In genomic region chrX:164445601-164446000, GRCm38 (mm10) we compare ENCODE assay signal across 24 mouse cellular contexts. TPM values are rescaled to one million over a fixed set of nuclear protein-coding genes. Genes with fewer than 3 reads are reported as not detected.
DNase-seq lines count a peak whose midpoint lies in the region; ATAC-seq and TF ChIP-seq lines count a peak whose summit lies in the region.
"Had no signal": no experiment of that assay in that cellular context is flagged by ENCODE, and none has a peak within 500 bp of the region (broad histone marks: within the 10 kb centered on the region; RNA-seq: fewer than 3 reads in every experiment).

No protein-coding gene starts in this region.

- no peak for TF ChIP-seq EP300 in liver, postnatal 0 days (IDR thresholded peaks at IDR 0.05; ENCODE audit: low read depth)
- TF ChIP-seq EP300 in lung, postnatal 0 days (IDR thresholded peaks at IDR 0.05), result no peak
- TF ChIP-seq EP300 in MEL (IDR thresholded peaks at IDR 0.05; ENCODE audit: low read depth in 1 of 2, low read length in 2 of 2), result no peak

- TF ChIP-seq POLR2A in liver, adult 2 months (IDR thresholded peaks at IDR 0.05; ENCODE audit: extremely low read depth, insufficient read depth, low read length), result no peak
- TF ChIP-seq POLR2A in MEL (IDR thresholded peaks at IDR 0.05; ENCODE audit: control insufficient read depth in 1 of 2, insufficient read depth in 1 of 2, low read depth in 1 of 2, low read length in 2 of 2, poor library complexity in 1 of 2) (no peak), myocyte (IDR thresholded peaks at IDR 0.05; ENCODE audit: insufficient read length, low read depth) (no peak)

- TF ChIP-seq RAD21 in MEL (IDR thresholded peaks at IDR 0.05; ENCODE audit: low read depth, low read length), result no peak

- DNase-seq in liver, adult 2 months (ENCODE audit: extremely low read depth, low read depth, low spot score), result peak; percentile 68
- DNase-seq in liver, postnatal 0 days, result no peak
- DNase-seq in lung, postnatal 0 days (ENCODE audit: low spot score), result peak; percentile 45
- DNase-seq in lung, postnatal 10 days, result no peak
- peak; percentile 61 for DNase-seq in MEL (ENCODE audit: low read depth, low spot score)
- DNase-seq in midbrain, embryonic 14.5 days, result no peak
- DNase-seq: adrenal gland, adult 2 months; adrenal gland, adult 8-10 months; adrenal gland, postnatal 10 days; adrenal gland, postnatal 25 days; cerebellum, adult 11 months; cerebellum, adult 11-12 months; cerebellum, adult 18-20 months had no signal

- no peaks in the 10 kb centered on the region for H3K36me3 ChIP-seq in liver, adult 2 months (ENCODE audit: control insufficient read depth, insufficient read depth, low read length)
- no peaks in the 10 kb centered on the region for H3K36me3 ChIP-seq in liver, postnatal 0 days (replicated peaks; ENCODE audit: insufficient read depth, low read length)
- H3K36me3 ChIP-seq in lung, postnatal 0 days (ENCODE audit: insufficient read depth, low read length), result no peaks in the 10 kb centered on the region
- H3K36me3 ChIP-seq in MEL (ENCODE audit: control insufficient read depth in 1 of 2, insufficient read depth in 2 of 2, low read length in 2 of 2) (peaks cover 0 to 39% of the 10 kb centered on the region in 2 experiments; a peak in 2 of 4 replicates), myocyte (ENCODE audit: control insufficient read depth, insufficient read depth) (no peaks in the 10 kb centered on the region)
- no peaks in the 10 kb centered on the region for H3K36me3 ChIP-seq in midbrain, embryonic 15.5 days (replicated peaks)
- H3K36me3 ChIP-seq in midbrain, embryonic 14.5 days (ENCODE audit: control insufficient read depth, insufficient read depth, low read length), result no peaks in the 10 kb centered on the region
- H3K36me3 ChIP-seq: G1E had no signal

- no peak for ATAC-seq in liver, postnatal 0 days
- no peak; the same call in 1 of the 2 replicates for ATAC-seq in lung, postnatal 0 days
- no peak for ATAC-seq in midbrain, embryonic 15.5 days (replicated peaks)
- ATAC-seq in midbrain, embryonic 14.5 days (ENCODE audit: low FRiP score, low TSS enrichment), result no peak
- ATAC-seq: activated CD4-positive, CD25-positive, alpha-beta regulatory T cell, adult 4 months; CD4-positive, CD25-positive, alpha-beta regulatory T cell, adult 4 months had no signal

- no peak overlapping the region for H3ac ChIP-seq in myocyte (ENCODE audit: control insufficient read depth, insufficient read length)

- H3K9ac ChIP-seq in liver, adult 2 months (ENCODE audit: low read depth, low read length), result no peak overlapping the region
- no peak overlapping the region for H3K9ac ChIP-seq in liver, postnatal 0 days (replicated peaks)
- H3K9ac ChIP-seq in lung, postnatal 0 days (replicated peaks; ENCODE audit: low read depth), result no peak overlapping the region
- peak overlapping the region; percentile 78 for H3K9ac ChIP-seq in MEL (ENCODE audit: control insufficient read depth, low read depth, low read length, poor library complexity, severe bottlenecking)
- H3K9ac ChIP-seq in midbrain, embryonic 15.5 days, result no peak overlapping the region
- H3K9ac ChIP-seq in midbrain, embryonic 14.5 days (replicated peaks; ENCODE audit: low read length), result no peak overlapping the region

- no peaks in the 10 kb centered on the region for H3K9me3 ChIP-seq in liver, postnatal 0 days (ENCODE audit: low read length)
- H3K9me3 ChIP-seq in lung, postnatal 0 days (ENCODE audit: low read length), result no peaks in the 10 kb centered on the region
- H3K9me3 ChIP-seq in MEL (replicated peaks; ENCODE audit: insufficient read depth, low read length), result no peaks in the 10 kb centered on the region
- no peaks in the 10 kb centered on the region for H3K9me3 ChIP-seq in midbrain, embryonic 15.5 days
- no peaks in the 10 kb centered on the region for H3K9me3 ChIP-seq in midbrain, embryonic 14.5 days (ENCODE audit: control insufficient read depth, low read length)
- H3K9me3 ChIP-seq: G1E had no signal

- H3K27ac ChIP-seq in liver, adult 2 months (replicated peaks; ENCODE audit: insufficient read depth, low read depth, low read length), result no peak overlapping the region
- no peak overlapping the region for H3K27ac ChIP-seq in liver, postnatal 0 days (ENCODE audit: low read depth)
- peak overlapping the region; percentile 4; the same call in 1 of the 2 replicates for H3K27ac ChIP-seq in lung, postnatal 0 days (ENCODE audit: low read length)
- H3K27ac ChIP-seq in MEL (ENCODE audit: control insufficient read depth, low read depth, low read length), result peak overlapping the region; percentile 98
- H3K27ac ChIP-seq in midbrain, embryonic 15.5 days, result no peak overlapping the region
- H3K27ac ChIP-seq in midbrain, embryonic 14.5 days (replicated peaks; ENCODE audit: low read depth, low read length), result no peak overlapping the region

- 37% methylated on average over 12 of the region's 12 CpGs for WGBS in liver, adult 2 months
- 75% methylated on average over 12 of the region's 12 CpGs for WGBS in liver, postnatal 0 days (ENCODE audit: insufficient replicate concordance)
- 44% methylated on average over 12 of the region's 12 CpGs for WGBS in lung, postnatal 0 days
- WGBS in midbrain, embryonic 15.5 days, result 85% methylated on average over 12 of the region's 12 CpGs
- 90% methylated on average over 12 of the region's 12 CpGs for WGBS in midbrain, embryonic 14.5 days

- no peak for TF ChIP-seq CTCF in liver, adult 2 months (IDR thresholded peaks at IDR 0.05; ENCODE audit: low read depth, low read length)
- no peak for TF ChIP-seq CTCF in liver, postnatal 0 days (IDR thresholded peaks at IDR 0.05; ENCODE audit: low read depth)
- TF ChIP-seq CTCF in lung, postnatal 0 days (IDR thresholded peaks at IDR 0.05), result no peak
- no peak for TF ChIP-seq CTCF in MEL (IDR thresholded peaks at IDR 0.05 in 2 of 3, conservative IDR thresholded peaks at IDR 0.05 in 1 of 3; ENCODE audit: control insufficient read depth in 1 of 3, insufficient read depth in 1 of 3, low read depth in 2 of 3, low read length in 3 of 3, poor library complexity in 1 of 3, severe bottlenecking in 1 of 3)

- H3K4me2 ChIP-seq in liver, postnatal 0 days (ENCODE audit: low read depth, low read length), result no peak overlapping the region
- H3K4me2 ChIP-seq in lung, postnatal 0 days (replicated peaks; ENCODE audit: low read depth, low read length), result no peak overlapping the region
- H3K4me2 ChIP-seq in myocyte (ENCODE audit: low read depth), result peak overlapping the region; percentile 5
- no peak overlapping the region for H3K4me2 ChIP-seq in midbrain, embryonic 15.5 days
- H3K4me2 ChIP-seq in midbrain, embryonic 14.5 days (ENCODE audit: low read length), result no peak overlapping the region

- peaks cover 2% of the 10 kb centered on the region; the same call in 1 of the 2 replicates for H3K4me1 ChIP-seq in liver, adult 2 months (ENCODE audit: control insufficient read depth, insufficient read depth, low read length)
- H3K4me1 ChIP-seq in liver, postnatal 0 days (ENCODE audit: insufficient read depth), result no peaks in the 10 kb centered on the region
- no peaks in the 10 kb centered on the region for H3K4me1 ChIP-seq in lung, postnatal 0 days (ENCODE audit: insufficient read depth, low read depth, low read length)
- peaks cover 24 to 26% of the 10 kb centered on the region in 2 experiments for H3K4me1 ChIP-seq in MEL (ENCODE audit: control insufficient read depth in 1 of 2, insufficient read depth in 2 of 2, low read length in 2 of 2)
- H3K4me1 ChIP-seq in midbrain, embryonic 15.5 days, result no peaks in the 10 kb centered on the region
- no peaks in the 10 kb centered on the region for H3K4me1 ChIP-seq in midbrain, embryonic 14.5 days (ENCODE audit: control insufficient read depth, insufficient read depth, low read length)

- no peak overlapping the region for H3K4me3 ChIP-seq in liver, adult 2 months (ENCODE audit: insufficient read depth, low read depth, low read length)
- no peak overlapping the region for H3K4me3 ChIP-seq in liver, postnatal 0 days (ENCODE audit: low read depth, low read length)
- no peak overlapping the region for H3K4me3 ChIP-seq in lung, postnatal 0 days (ENCODE audit: low read depth, low read length)
- H3K4me3 ChIP-seq in MEL (ENCODE audit: control insufficient read depth in 1 of 2, insufficient read depth in 1 of 2, low read depth in 2 of 2, low read length in 2 of 2), result peak overlapping the region; percentile 55 to 61
- H3K4me3 ChIP-seq in myocyte, result no peak overlapping the region
- no peak overlapping the region for H3K4me3 ChIP-seq in midbrain, embryonic 15.5 days
- no peak overlapping the region for H3K4me3 ChIP-seq in midbrain, embryonic 14.5 days (replicated peaks; ENCODE audit: low read depth, low read length)

- H3K27me3 ChIP-seq in liver, adult 2 months (ENCODE audit: control insufficient read depth, insufficient read depth, low read length), result no peaks in the 10 kb centered on the region
- no peaks in the 10 kb centered on the region for H3K27me3 ChIP-seq in liver, postnatal 0 days (ENCODE audit: insufficient read depth, low read length)
- H3K27me3 ChIP-seq in lung, postnatal 0 days (replicated peaks; ENCODE audit: insufficient read depth, low read length), result no peaks in the 10 kb centered on the region
- no peaks in the 10 kb centered on the region for H3K27me3 ChIP-seq in MEL (ENCODE audit: control insufficient read depth in 1 of 2, insufficient read depth in 2 of 2, low read length in 2 of 2)
- H3K27me3 ChIP-seq in myocyte (ENCODE audit: control insufficient read depth, insufficient read depth, insufficient read length), result no peaks in the 10 kb centered on the region
- no peaks in the 10 kb centered on the region for H3K27me3 ChIP-seq in midbrain, embryonic 15.5 days (replicated peaks)
- no peaks in the 10 kb centered on the region for H3K27me3 ChIP-seq in midbrain, embryonic 14.5 days (ENCODE audit: control insufficient read depth, insufficient read depth, low read length)
- H3K27me3 ChIP-seq: CH12.LX had no signal

- H3K79me2 ChIP-seq in liver, adult 2 months (ENCODE audit: control insufficient read depth, insufficient read depth, low read length), result no peaks in the 10 kb centered on the region
- H3K79me2 ChIP-seq in MEL (ENCODE audit: control insufficient read depth, insufficient read depth, low read length, poor library complexity) (peaks cover 1% of the 10 kb centered on the region; the same call in 1 of the 2 replicates), myocyte (ENCODE audit: control insufficient read depth, insufficient read depth) (no peaks in the 10 kb centered on the region)

RNA-seq across cellular contexts. Expression of gene Asb11, which starts 8.8 kb away (rescaled TPM):
- 0.09 TPM in 1 of 2 replicates, not detected in the other for total RNA-seq in liver, adult 2 months (2014; rRNA removed)
- not detected in 2 replicates for polyA plus RNA-seq in liver, adult 2 months (2012; rRNA removed)
- 0.12 and 0.26 TPM in 2 replicates for polyA plus RNA-seq in liver, postnatal 0 days (2015; fragmentation: Nextera tagmentation; extraction: Ambion mirVana)
- polyA plus RNA-seq in lung, postnatal 0 days (2015; fragmentation: Nextera tagmentation; extraction: Ambion mirVana), result 0.70 and 1.3 TPM in 2 replicates
- 1.7 and 2.5 TPM in 2 replicates for total RNA-seq in MEL (2012; rRNA removed)
- polyA plus RNA-seq in MEL (2012; ENCODE audit: insufficient read depth in 1 of 2, insufficient read length in 2 of 2, low read depth in 1 of 2, low replicate concordance in 2 of 2, missing spikeins in 1 of 2), result 1 to 10 TPM in 1 of 2 experiments, not detected in 1; 3.2 TPM
- polyA plus RNA-seq in myocyte (2012; fragmentation: generic; extraction: Trizol), result 1.6 TPM
- polyA plus RNA-seq in midbrain, embryonic 15.5 days (2015; fragmentation: Nextera tagmentation; extraction: Ambion mirVana), result not detected in 2 replicates
- polyA plus RNA-seq in midbrain, embryonic 14.5 days (2014; fragmentation: Nextera tagmentation; extraction: Ambion mirVana), result not detected in 2 replicates
- total RNA-seq: adrenal gland, postnatal 14 days; adrenal gland, postnatal 25 days; adrenal gland, postnatal 36 days; CH12.LX had no signal
- polyA plus RNA-seq: activated CD4-positive, CD25-positive, alpha-beta regulatory T cell, adult 4 months; brain, embryonic 14.5 days; C2C12; CD4-positive, CD25-positive, alpha-beta regulatory T cell, adult 4 months; G1E; Patski had no signal

RNA-seq across cellular contexts. Expression of gene Piga, which starts 26.0 kb away (rescaled TPM):
- 3.3 and 3.6 TPM in 2 replicates for total RNA-seq in liver, adult 2 months (2014; rRNA removed)
- polyA plus RNA-seq in liver, adult 2 months (2012; rRNA removed), result 1.7 and 2.0 TPM in 2 replicates
- 5.3 and 5.8 TPM in 2 replicates for polyA plus RNA-seq in liver, postnatal 0 days (2015; fragmentation: Nextera tagmentation; extraction: Ambion mirVana)
- 6.1 and 7.0 TPM in 2 replicates for polyA plus RNA-seq in lung, postnatal 0 days (2015; fragmentation: Nextera tagmentation; extraction: Ambion mirVana)
- 21.5 and 22.1 TPM in 2 replicates for total RNA-seq in MEL (2012; rRNA removed)
- polyA plus RNA-seq in MEL (2012; ENCODE audit: insufficient read depth in 1 of 2, insufficient read length in 2 of 2, low read depth in 1 of 2, low replicate concordance in 2 of 2, missing spikeins in 1 of 2), result 10 to 100 TPM; 30.0 to 41.2 TPM
- polyA plus RNA-seq in myocyte (2012; fragmentation: generic; extraction: Trizol), result 2.5 TPM
- polyA plus RNA-seq in midbrain, embryonic 15.5 days (2015; fragmentation: Nextera tagmentation; extraction: Ambion mirVana), result 5.1 and 5.2 TPM in 2 replicates
- polyA plus RNA-seq in midbrain, embryonic 14.5 days (2014; fragmentation: Nextera tagmentation; extraction: Ambion mirVana), result 3.6 and 5.9 TPM in 2 replicates

Comparison
In these comparisons a context has a peak if more than half of its experiments do, and no peak if none do; other contexts are left out.
1. DNase-seq: peak in liver, adult 2 months (single experiment), lung, postnatal 0 days (single experiment) and MEL (single experiment); none in liver, postnatal 0 days (single experiment), lung, postnatal 10 days (single experiment) and midbrain, embryonic 14.5 days (single experiment).
2. H3K27ac ChIP-seq: peak in lung, postnatal 0 days (single experiment) and MEL (single experiment); none in liver, adult 2 months (single experiment), liver, postnatal 0 days (single experiment), midbrain, embryonic 15.5 days (single experiment) and midbrain, embryonic 14.5 days (single experiment).
3. H3K4me3 ChIP-seq: peak in MEL (2 of 2); none in liver, adult 2 months (single experiment), liver, postnatal 0 days (single experiment), lung, postnatal 0 days (single experiment), myocyte (single experiment), midbrain, embryonic 15.5 days (single experiment) and midbrain, embryonic 14.5 days (single experiment).